Mouse (Mus musculus) midbrain, embryonic 13.5 days (tissue): ENCODE measurements around the gene Insl5. TPM values are rescaled to one million over a fixed set of nuclear protein-coding genes. Genes with fewer than 3 reads are reported as not detected.

ENCODE experiments used
- ATAC-seq: fragments of 200-750 bp; cut with Nextera tagmentation; 2 replicates; pipeline ENCODE4 v1.8.0; 2017; ENCODE audit warnings: mild to moderate bottlenecking, moderate TSS enrichment, moderate library complexity
- H3K27ac ChIP-seq: fragments of 300-500 bp; sonication (generic); 2 replicates; pipeline ENCODE4 v1.5.1; 2015; ENCODE audit warnings: inconsistent platforms, mild to moderate bottlenecking, moderate library complexity
- H3K27me3 ChIP-seq: fragments of 300-500 bp; sonication (generic); 2 replicates; pipeline ENCODE4 v1.6.1; 2015; ENCODE audit warnings: mild to moderate bottlenecking, inconsistent platforms
- H3K36me3 ChIP-seq: fragments of 300-500 bp; sonication (generic); 2 replicates; pipeline ENCODE4 v1.6.1; 2015; ENCODE audit warnings: mild to moderate bottlenecking, inconsistent platforms
- H3K4me1 ChIP-seq: fragments of 300-500 bp; sonication (generic); replicated peaks from 2 replicates; pipeline ENCODE4 v1.6.1; 2015; ENCODE audit warnings: inconsistent platforms
- H3K4me2 ChIP-seq: fragments of 300-500 bp; sonication (generic); replicated peaks from 2 replicates; pipeline ENCODE4 v1.6.1; 2015; ENCODE audit warnings: moderate library complexity, mild to moderate bottlenecking, inconsistent platforms
- H3K4me3 ChIP-seq: fragments of 300-500 bp; sonication (generic); replicated peaks from 2 replicates; pipeline ENCODE4 v1.5.1; 2015; ENCODE audit warnings: mild to moderate bottlenecking, inconsistent platforms
- H3K9ac ChIP-seq: fragments of 300-500 bp; sonication (generic); replicated peaks from 2 replicates; pipeline ENCODE4 v1.6.1; 2015; ENCODE audit warnings: mild to moderate bottlenecking, inconsistent platforms
- H3K9me3 ChIP-seq: fragments of 300-500 bp; sonication (generic); 2 replicates; pipeline ENCODE4 v1.6.1; 2016; ENCODE audit warnings: mild to moderate bottlenecking, inconsistent platforms
- WGBS: fragments of 180-500 bp; shearing (Covaris S2); methylation state at CpG from one replicate; pipeline ENCODE4 v1.1.7; 2015; 5-methylcytosine and 5-hydroxymethylcytosine counted together
- polyA plus RNA-seq: library from polyadenylated mRNA; unstranded; fragments of >200 nt; fragmentation: Nextera tagmentation; extraction: Ambion mirVana; gene quantifications from 2 replicates; pipeline ENCODE4 v1.2.1, GENCODE M21; 2015

Insl5 gene
- polyA plus RNA-seq, 1 experiment from 2014 or later: 0.24 TPM

DNA sequence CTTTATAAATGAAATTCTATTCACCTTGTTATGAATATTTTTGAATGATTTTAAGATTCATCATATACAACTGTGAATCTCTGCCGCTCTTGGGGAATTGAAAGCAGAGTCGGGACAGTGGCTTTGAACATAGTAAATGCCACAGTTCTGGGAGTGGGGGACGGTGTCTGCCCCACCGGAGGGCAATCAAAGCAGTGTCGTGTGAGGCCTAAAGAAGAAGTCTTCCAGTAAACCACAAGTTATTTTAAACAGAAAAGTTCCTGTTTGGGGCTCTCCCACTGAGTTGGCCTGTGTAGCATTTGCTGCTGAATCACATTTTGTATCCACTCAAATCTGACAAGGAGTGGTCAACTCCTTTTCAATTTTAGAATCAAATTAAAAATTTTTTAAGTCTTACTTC lies 55.5 kb downstream of the Insl5 start:
- no peak overlapping the region for H3K27ac ChIP-seq
- peaks cover 29% of the 10 kb centered on the region for H3K36me3 ChIP-seq
- no peaks in the 10 kb centered on the region for H3K9me3 ChIP-seq
- 77% methylated on average over 5 of the region's 5 CpGs for whole genome bisulfite sequencing
- H3K4me3 ChIP-seq: no peak overlapping the region
- no peak overlapping the region for H3K4me2 ChIP-seq
- no peak for ATAC-seq
- peaks cover 3% of the 10 kb centered on the region for H3K4me1 ChIP-seq
- H3K9ac ChIP-seq: no peak overlapping the region
- H3K27me3 ChIP-seq: peaks cover 5% of the 10 kb centered on the region

DNA sequence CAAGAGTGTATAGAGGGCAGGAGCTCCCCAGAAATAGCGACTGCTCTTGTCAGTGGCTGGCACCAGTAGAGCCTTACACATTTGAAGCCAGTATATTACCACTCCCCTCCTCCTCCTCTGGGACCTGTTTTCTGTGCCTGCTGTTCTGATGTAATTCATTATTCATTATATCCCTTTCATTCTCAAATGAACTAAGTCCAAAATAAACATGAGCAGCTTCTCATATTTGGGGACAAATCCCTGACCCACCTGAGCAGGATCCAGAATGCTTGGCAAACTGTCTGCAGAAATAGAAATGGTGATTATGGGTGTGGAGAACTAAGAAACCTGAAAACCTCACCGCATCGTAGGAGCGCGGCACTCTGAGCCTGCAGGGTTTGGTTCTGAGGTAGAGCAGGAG lies 57.0 kb downstream of the Insl5 start:
- Histone ChIP-seq H3K9me3 (no peaks in the 10 kb centered on the region), H3K4me3 (no peak overlapping the region), H3K4me1 (no peaks in the 10 kb centered on the region), H3K36me3 (peaks cover 38% of the 10 kb centered on the region), H3K27ac (no peak overlapping the region), H3K27me3 (peaks cover 1% of the 10 kb centered on the region; the same call in 1 of the 2 replicates), H3K4me2 (no peak overlapping the region), H3K9ac (no peak overlapping the region)
- 85% methylated on average over 5 of the region's 5 CpGs for WGBS
- no peak for ATAC-seq

Other genes with a start within 250 kb of the Insl5 start
- 0.41 and 0.74 TPM in 2 replicates for gene Tctex1d1, start 48.2 kb downstream of the Insl5 start, polyA plus RNA-seq
- gene Mier1, start 87.5 kb upstream of the Insl5 start, polyA plus RNA-seq: 34.6 and 39.3 TPM in 2 replicates
- gene Wdr78, start 87.7 kb upstream of the Insl5 start, polyA plus RNA-seq: 4.8 and 4.9 TPM in 2 replicates
- gene Slc35d1, start 188.3 kb upstream of the Insl5 start, polyA plus RNA-seq: 4.8 and 5.7 TPM in 2 replicates